Mouse (Mus musculus) forebrain, postnatal 0 days (tissue): Measurements from ENCODE around the gene Sat1. TPM values are rescaled to one million over a fixed set of nuclear protein-coding genes. Genes with fewer than 3 reads are reported as not detected.

Experiments used
- ATAC-seq: fragments of 200-750 bp; cut with Nextera tagmentation; 2 replicates; pipeline ENCODE4 v1.8.0; 2017; ENCODE audit warnings: mild to moderate bottlenecking, moderate library complexity
- DNase-seq: peaks from one replicate; pipeline ENCODE4 v3.0.0-alpha.2; 2015
- H3K27ac ChIP-seq: fragments of 300-500 bp; sonication (generic); 2 replicates; pipeline ENCODE4 v1.5.1; 2014; ENCODE audit warnings: low read depth, mild to moderate bottlenecking, antibody characterized with exemption, low read length, moderate library complexity, mixed read lengths
- H3K27me3 ChIP-seq: fragments of 300-500 bp; sonication (generic); 2 replicates; pipeline ENCODE4 v1.6.1; 2014; ENCODE audit warnings: mild to moderate bottlenecking, low read length, mixed read lengths; ENCODE audit not compliant: insufficient read depth
- H3K36me3 ChIP-seq: fragments of 300-500 bp; sonication (generic); 2 replicates; pipeline ENCODE4 v1.6.1; 2014; ENCODE audit warnings: mild to moderate bottlenecking, moderate library complexity; ENCODE audit not compliant: insufficient read depth
- H3K4me1 ChIP-seq: fragments of 300-500 bp; sonication (generic); 2 replicates; pipeline ENCODE4 v1.6.1; 2014; ENCODE audit warnings: antibody characterized with exemption; ENCODE audit not compliant: insufficient read depth
- H3K4me2 ChIP-seq: fragments of 300-500 bp; sonication (generic); 2 replicates; pipeline ENCODE4 v1.6.1; 2014; ENCODE audit warnings: low read depth, mild to moderate bottlenecking, moderate library complexity
- H3K4me3 ChIP-seq: fragments of 300-500 bp; sonication (generic); 2 replicates; pipeline ENCODE4 v1.5.1; 2014; ENCODE audit warnings: low read depth, low read length, mixed read lengths
- H3K9ac ChIP-seq: fragments of 300-500 bp; sonication (generic); 2 replicates; pipeline ENCODE4 v1.6.1; 2014; ENCODE audit warnings: mild to moderate bottlenecking
- H3K9me3 ChIP-seq: fragments of 300-500 bp; sonication (generic); 2 replicates; pipeline ENCODE4 v1.6.1; 2016; ENCODE audit warnings: low read length
- CTCF ChIP-seq: sonication (generic); IDR thresholded peaks from 2 replicates; pipeline ENCODE4 v1.5.1; 2016; ENCODE audit warnings: antibody characterized with exemption, control low read depth, low read depth
- WGBS: fragments of 180-500 bp; shearing (Covaris S2); extraction: QIAGEN DNeasy Blood & Tissue Kit; methylation state at CpG from one replicate; pipeline ENCODE4 v1.1.7; 2014; 5-methylcytosine and 5-hydroxymethylcytosine counted together
- polyA plus RNA-seq: library from polyadenylated mRNA; unstranded; fragments of >200 nt; fragmentation: Nextera tagmentation; extraction: Ambion mirVana; gene quantifications from 2 replicates; pipeline ENCODE4 v1.2.1, GENCODE M21; 2015
- total RNA-seq: library from RNA; depleted of rRNA; stranded (reverse); fragments of >200 nt; gene quantifications from 2 replicates; pipeline ENCODE4 v1.2.3, GENCODE M21; 2014

Gene Sat1
- total and polyA plus RNA-seq, 2 experiments from 2014 or later: 41.6 to 85.7 TPM

- no peak for TF ChIP-seq CTCF
- no peak overlapping the region for H3K4me3 ChIP-seq
- ATAC-seq: no peak
Observed at GRCm38 (mm10) chrX:155193732-155194443, 22.4 kb downstream of the Sat1 start.

DNA sequence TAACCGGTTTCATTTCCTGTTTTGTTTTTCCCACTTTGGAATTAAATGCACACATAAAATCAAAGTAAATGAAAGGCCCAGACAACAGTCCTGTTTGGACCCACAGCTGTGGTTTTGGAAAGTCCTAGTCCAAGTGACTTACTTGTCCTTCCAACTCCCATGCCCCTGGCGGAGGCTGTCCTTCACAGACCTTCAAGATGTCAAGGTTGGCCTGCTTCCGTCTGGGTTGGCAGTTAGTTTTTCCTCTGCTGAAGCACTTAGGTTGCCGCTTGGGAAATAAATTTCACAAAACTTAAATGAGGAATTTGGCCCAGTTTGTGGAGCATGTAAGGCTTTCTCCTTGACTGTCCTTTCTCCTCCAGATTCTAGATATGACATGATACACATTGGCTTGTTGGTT is 24.3 kb downstream of the Sat1 start:
- Histone ChIP-seq H3K4me2 (no peak overlapping the region), H3K4me3 (no peak overlapping the region), H3K36me3 (no peaks in the 10 kb centered on the region), H3K9me3 (no peaks in the 10 kb centered on the region), H3K27ac (no peak overlapping the region), H3K27me3 (no peaks in the 10 kb centered on the region), H3K9ac (no peak overlapping the region), H3K4me1 (no peaks in the 10 kb centered on the region)
- ATAC-seq (no peak), DNase-seq (no peak)
- WGBS: 89% methylated on average over 4 of the region's 4 CpGs
- TF ChIP-seq CTCF: no peak

More at GRCm38 (mm10) chrX:155193732-155194443, 22.4 kb downstream of the Sat1 start:
- Histone ChIP-seq H3K9ac (no peak overlapping the region), H3K4me2 (no peak overlapping the region), H3K27me3 (no peaks in the 10 kb centered on the region), H3K27ac (no peak overlapping the region), H3K4me1 (no peaks in the 10 kb centered on the region), H3K36me3 (no peaks in the 10 kb centered on the region), H3K9me3 (no peaks in the 10 kb centered on the region)
- WGBS: 76% methylated on average over 5 of the region's 5 CpGs
- DNase-seq: no peak

- no peak for TF ChIP-seq CTCF
- H3K9me3 ChIP-seq: no peaks in the 10 kb centered on the region
- no peaks in the 10 kb centered on the region for H3K36me3 ChIP-seq
- 63% methylated on average over 2 of the region's 2 CpGs for WGBS
- no peaks in the 10 kb centered on the region for H3K4me1 ChIP-seq
- no peak overlapping the region for H3K4me2 ChIP-seq
- H3K9ac ChIP-seq: no peak overlapping the region
- no peak for ATAC-seq
- H3K4me3 ChIP-seq: no peak overlapping the region
- H3K27ac ChIP-seq: no peak overlapping the region
- H3K27me3 ChIP-seq: no peaks in the 10 kb centered on the region
- DNase-seq: no peak
Observed at GRCm38 (mm10) chrX:155177640-155178039, 38.6 kb downstream of the Sat1 start.

- 83% methylated on average over 2 of the region's 2 CpGs for whole genome bisulfite sequencing
- H3K36me3 ChIP-seq: no peaks in the 10 kb centered on the region
Observed at GRCm38 (mm10) chrX:155177230-155177629, 39.0 kb downstream of the Sat1 start.

DNA sequence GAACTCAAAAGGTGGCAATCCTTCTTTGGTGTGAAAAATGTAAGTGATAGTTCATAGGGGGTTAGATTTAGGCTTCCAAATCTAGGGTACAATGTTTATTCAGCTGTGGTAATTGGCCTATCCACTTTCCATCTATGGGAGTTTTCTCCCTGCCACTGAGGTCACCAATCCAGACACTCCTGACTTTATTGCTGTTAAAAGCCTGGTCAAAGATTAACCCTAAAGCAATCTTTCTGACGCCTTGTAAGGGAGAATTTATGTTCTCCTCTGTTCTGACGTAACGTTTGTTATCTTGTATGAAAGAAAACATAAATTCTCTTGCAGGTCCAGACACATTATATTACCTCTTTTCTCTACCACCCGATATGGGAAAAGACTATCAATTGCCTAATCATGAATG is 40.7 kb downstream of the Sat1 start:
- H3K27ac ChIP-seq: no peak overlapping the region

More at GRCm38 (mm10) chrX:155177230-155177629, 39.0 kb downstream of the Sat1 start:
- no peak for TF ChIP-seq CTCF
- ATAC-seq (no peak), DNase-seq (no peak)
- H3K9me3 ChIP-seq: no peaks in the 10 kb centered on the region
- H3K4me2 ChIP-seq: no peak overlapping the region
- no peak overlapping the region for H3K4me3 ChIP-seq
- H3K27ac ChIP-seq: no peak overlapping the region
- H3K9ac ChIP-seq: no peak overlapping the region
- H3K4me1 ChIP-seq: no peaks in the 10 kb centered on the region
- H3K27me3 ChIP-seq: no peaks in the 10 kb centered on the region

DNA sequence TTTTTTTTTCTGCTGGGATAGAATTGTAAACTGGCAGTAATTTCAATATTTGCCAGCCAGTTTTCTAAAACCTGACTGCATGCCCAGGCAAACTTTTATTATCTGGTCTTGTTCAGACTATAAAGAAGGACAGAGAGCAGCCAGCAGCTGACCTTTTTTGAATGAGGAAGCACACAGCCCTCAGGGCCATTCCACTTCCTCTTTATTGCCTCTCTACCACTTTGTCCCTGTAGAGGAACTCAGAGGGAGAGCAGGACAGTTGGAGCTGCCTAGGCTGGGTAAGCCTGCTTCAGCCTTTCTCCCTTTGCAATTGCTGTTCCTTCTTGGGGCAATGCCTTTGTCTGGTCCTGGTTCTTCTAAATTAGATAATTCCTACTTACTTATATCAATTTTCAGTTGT is 43.9 kb downstream of the Sat1 start:
- no peak for ATAC-seq
- no peak for TF ChIP-seq CTCF
- Histone ChIP-seq H3K9ac (no peak overlapping the region), H3K27me3 (no peaks in the 10 kb centered on the region), H3K36me3 (no peaks in the 10 kb centered on the region), H3K4me1 (no peaks in the 10 kb centered on the region), H3K27ac (no peak overlapping the region), H3K4me2 (no peak overlapping the region), H3K9me3 (no peaks in the 10 kb centered on the region), H3K4me3 (no peak overlapping the region)
- no peak for DNase-seq

More for the DNA sequence above, 40.7 kb downstream of the Sat1 start:
- TF ChIP-seq CTCF: no peak
- Histone ChIP-seq H3K36me3 (no peaks in the 10 kb centered on the region), H3K27me3 (no peaks in the 10 kb centered on the region), H3K9me3 (no peaks in the 10 kb centered on the region), H3K4me2 (no peak overlapping the region), H3K4me3 (no peak overlapping the region), H3K9ac (no peak overlapping the region), H3K4me1 (no peaks in the 10 kb centered on the region)
- no peak for DNase-seq
- no peak for ATAC-seq
- WGBS: 88% methylated on average over 4 of the region's 4 CpGs

DNA sequence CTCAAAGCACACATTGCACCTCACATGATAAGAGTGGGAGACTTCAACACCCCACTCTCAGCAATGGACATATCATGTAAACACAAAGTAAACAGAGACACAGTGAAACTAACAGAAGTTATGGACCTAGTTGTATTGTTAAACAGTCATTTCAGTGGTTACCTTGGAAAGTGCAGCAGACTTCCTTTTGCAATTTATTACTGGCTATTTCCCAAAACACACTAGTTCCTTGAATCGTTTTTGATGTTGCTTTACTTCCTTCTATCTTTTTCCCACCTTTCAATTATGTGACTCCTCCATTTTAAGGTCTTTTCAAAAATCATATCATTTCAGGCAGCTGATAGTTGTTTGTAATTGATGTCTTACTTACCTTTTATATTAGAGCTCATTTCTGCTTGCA is 44.5 kb downstream of the Sat1 start:
- 75% methylated on average over 1 of the region's 1 CpGs for WGBS
- no peak for DNase-seq

More for the DNA sequence above, 44.5 kb downstream of the Sat1 start:
- H3K4me1 ChIP-seq: no peaks in the 10 kb centered on the region
- no peak for TF ChIP-seq CTCF
- H3K36me3 ChIP-seq: no peaks in the 10 kb centered on the region
- no peak overlapping the region for H3K9ac ChIP-seq
- no peak for ATAC-seq
- H3K27ac ChIP-seq: no peak overlapping the region
- H3K9me3 ChIP-seq: no peaks in the 10 kb centered on the region
- no peak overlapping the region for H3K4me2 ChIP-seq
- no peaks in the 10 kb centered on the region for H3K27me3 ChIP-seq
- H3K4me3 ChIP-seq: no peak overlapping the region
